Mouse (Mus musculus) kidney, postnatal 25 days (tissue): ENCODE results near the gene Atp8a1.
A peak's percentile ranks its signal among the peaks of the same experiment; 100 is the strongest.

Source experiments
- DNase-seq, 2 experiments: peaks; one replicate each; pipeline ENCODE4 v3.0.0; 2021; ENCODE audit warnings: mixed read lengths in 2 of 2

Gene Atp8a1

DNA sequence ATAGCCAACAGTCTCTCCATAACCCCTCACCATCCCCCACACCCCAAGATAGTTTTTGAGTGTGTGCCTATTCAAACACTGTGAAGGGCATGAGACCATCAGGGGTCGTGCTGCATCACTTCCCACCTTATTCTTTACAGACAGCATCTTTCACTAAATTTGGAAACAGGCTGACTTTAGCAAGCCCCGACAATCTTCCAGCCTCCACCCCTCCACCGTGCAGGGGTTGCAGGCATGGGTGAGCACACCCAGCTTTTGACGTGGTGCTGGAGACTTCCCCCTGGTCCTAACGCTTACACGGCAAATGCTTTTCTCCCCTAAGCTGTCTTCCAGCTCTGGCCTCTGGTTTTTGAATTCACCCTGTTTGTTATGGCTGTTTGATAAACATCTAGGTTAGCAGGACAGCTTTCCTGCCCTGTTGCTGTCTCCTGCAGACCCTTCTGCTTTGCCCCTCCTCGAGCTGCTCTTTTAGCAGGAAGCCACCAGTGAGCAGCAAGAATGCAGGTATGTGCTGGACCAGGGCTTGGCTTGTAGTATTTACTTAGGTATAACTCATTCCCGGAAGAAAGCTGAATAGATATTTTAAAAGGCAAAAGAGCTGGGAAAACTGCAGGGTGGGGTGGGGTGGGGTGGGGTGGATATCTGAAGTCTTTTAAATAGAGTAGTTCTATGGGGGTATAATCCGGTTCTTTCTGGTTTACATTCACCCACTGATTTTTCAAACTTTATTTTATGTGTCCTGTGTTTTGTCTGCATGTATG lies 218.9 kb downstream of the Atp8a1 start:
- DNase-seq, result no peak

GRCm38 (mm10) chr5:67621230-67621629 lies 226.0 kb downstream of the Atp8a1 start:
- no peak for DNase-seq

DNA sequence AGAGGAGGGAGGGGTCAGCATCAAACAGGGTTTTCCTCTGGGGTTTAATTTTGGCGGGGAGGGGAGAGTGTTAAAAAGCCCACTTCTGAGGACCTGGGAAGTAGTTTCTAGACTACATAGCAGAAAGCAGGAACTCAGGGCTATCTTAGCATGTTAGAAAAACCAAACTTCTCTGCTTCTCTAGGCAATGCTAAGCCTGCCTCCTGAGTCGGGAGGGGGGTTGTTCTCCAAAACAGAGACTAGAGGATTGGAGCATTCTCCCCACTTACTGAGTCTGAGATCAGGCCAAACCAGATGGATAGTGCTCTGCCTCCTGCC lies 237.8 kb downstream of the Atp8a1 start:
- no peak for DNase-seq

GRCm38 (mm10) chr5:67608674-67609519 lies 238.3 kb downstream of the Atp8a1 start:
- DNase-seq, result no peak

DNA sequence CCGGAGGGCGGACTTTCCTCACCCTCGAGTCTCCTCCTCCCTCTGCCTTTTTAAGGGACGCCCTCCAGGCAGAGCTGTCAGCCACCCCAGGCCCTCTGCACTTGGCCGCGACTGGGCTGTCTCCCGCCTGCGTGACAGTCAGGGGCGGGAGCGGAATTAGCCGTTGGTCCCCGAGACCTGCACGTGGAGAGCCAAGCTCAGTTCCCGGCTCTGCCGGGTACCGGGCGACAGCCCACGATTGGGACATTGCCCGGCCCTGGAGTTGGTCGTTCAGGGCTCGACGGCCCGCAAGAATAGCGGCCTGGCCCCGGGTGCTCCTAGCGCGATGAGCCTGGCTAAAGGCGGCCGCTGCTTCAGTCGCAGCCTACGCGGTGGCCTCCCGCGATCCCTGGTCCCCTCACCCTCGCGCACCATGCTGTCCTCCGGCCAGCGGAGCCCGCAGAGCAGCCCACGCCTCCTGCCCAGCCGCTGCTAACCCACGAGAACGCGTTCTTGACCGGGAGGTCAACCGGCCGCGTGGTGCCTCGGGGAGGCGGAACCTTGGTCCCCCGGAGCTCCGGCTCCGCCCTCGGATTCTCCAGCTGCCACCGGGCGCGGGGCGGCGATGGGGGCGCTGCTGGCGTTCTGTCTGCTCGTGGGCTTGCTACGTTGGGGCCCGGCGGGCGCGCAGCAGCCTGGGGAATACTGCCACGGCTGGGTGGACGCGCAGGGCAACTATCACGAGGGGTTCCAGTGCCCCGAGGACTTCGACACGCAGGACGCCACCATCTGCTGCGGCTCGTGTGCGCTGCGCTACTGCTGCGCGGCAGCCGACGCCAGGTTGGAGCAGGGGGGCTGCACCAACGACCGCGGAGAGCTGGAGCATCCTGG lies 239.2 kb downstream of the Atp8a1 start, which contains the start of gene Shisa3:
Shisa3 (plus strand) TSS at position 79 of the 870 bp plus-strand sequence.
- peak; percentile 50 to 69 for DNase-seq

GRCm38 (mm10) chr5:67606916-67607803 lies 240.1 kb downstream of the Atp8a1 start:
- no peak for DNase-seq

GRCm38 (mm10) chr5:67605951-67606350 lies 241.3 kb downstream of the Atp8a1 start:
- DNase-seq, result no peak

- DNase-seq, result no peak
These were observed 247.3 kb downstream of the Atp8a1 start for GRCm38 (mm10) chr5:67599935-67600334.

- no peak for DNase-seq
These were observed 251.6 kb downstream of the Atp8a1 start for GRCm38 (mm10) chr5:67595629-67596028.

DNA sequence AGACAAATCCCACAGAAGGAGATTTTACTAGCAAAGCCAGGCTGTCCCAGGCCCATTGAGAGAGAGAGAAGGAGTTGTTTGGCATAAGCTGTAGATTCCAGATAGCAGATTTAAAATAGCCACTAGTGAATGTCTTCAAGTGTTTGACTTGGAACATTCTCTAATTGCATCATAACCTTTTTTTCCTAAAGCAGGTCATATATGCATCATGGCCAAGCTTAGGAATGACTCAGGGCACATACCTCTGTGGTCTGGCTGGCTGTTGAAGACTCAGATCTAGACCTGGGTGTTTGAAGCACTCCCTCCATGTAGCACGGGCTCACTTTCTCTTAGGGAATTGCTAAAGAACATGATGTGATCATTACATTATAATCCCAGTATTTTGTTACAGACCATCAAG lies 252.2 kb downstream of the Atp8a1 start:
- DNase-seq, result no peak

DNA sequence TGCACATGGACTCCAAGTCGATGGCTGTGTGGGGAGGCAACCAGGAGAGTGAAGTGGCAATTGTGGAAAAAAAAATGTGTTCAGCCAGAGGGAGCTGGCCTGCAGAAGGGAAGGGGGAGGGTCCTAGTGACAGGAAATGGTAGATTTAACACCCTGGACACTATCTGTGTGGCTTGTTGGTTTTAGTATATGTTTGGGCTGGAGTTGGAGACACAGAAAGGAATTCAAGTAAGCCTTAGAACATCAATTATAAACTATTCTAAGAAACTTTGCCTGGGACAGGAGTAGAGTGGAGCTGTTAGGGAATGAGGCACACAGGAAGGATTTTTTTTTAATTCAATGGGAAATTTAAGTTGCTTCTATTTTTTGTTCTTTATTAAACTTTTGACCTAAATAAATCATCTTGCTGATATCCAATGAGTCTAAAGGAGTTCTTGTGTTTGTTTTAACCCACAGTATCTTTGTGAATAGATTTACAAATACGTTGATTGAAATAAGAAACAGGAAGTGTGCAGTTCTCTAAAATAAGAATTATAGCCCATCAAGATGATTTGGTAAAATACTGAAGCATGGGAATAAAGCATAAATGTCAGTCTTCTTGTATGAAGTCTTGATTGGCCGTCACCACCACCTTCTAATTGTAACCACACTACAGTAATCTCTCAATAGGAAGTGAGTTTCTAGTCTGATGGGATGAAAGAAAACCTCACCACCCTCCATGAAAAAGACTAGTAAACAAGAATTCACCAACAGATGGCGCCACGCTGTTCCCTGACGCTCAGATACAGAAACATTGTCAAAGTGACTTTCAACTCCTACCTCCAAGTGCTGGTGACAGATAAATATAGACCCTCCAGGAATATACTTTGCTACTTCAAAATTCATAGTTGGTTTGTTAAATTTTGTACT lies 267.3 kb downstream of the Atp8a1 start:
- peak in 1 of 2 experiments; percentile 23 for DNase-seq

DNA sequence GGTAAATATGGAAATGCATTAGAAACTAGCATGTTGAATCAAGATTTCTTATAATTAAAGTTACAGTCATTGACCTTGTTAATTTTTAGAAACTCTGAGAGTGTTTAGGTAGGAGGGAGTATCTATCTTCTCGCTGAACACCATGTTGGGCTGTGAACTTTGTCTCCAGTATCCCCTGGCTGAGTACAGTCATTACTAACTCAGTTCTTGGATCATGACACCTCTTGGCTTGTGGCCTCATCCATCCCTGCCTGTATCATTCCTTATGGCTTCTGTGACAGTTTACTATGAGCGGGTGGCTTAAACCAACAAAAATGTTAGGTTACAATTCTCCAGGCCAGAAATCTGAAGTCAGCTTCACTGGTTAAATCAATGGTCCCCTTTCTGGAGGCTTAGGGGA lies 271.5 kb downstream of the Atp8a1 start:
- DNase-seq, result no peak

DNA sequence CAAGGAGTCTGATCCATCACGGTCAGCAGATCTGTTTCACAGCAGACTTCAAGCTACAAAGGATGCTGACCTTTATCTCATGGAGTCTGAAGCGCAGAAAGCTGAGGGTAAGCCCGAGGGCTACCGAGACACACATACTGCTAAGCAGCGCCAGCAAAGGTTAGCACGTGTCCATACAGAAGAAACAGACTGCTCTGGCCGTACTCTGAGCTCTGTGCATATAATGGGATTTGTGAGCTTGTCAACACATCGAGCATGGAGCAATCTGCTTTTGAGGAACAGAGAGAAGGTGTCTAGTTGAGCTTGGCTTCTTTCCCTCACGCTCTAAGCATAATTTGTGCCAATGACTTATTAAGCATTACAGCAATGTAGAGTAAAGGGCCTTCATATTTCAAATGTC lies 273.2 kb downstream of the Atp8a1 start:
- no peak for DNase-seq

DNA sequence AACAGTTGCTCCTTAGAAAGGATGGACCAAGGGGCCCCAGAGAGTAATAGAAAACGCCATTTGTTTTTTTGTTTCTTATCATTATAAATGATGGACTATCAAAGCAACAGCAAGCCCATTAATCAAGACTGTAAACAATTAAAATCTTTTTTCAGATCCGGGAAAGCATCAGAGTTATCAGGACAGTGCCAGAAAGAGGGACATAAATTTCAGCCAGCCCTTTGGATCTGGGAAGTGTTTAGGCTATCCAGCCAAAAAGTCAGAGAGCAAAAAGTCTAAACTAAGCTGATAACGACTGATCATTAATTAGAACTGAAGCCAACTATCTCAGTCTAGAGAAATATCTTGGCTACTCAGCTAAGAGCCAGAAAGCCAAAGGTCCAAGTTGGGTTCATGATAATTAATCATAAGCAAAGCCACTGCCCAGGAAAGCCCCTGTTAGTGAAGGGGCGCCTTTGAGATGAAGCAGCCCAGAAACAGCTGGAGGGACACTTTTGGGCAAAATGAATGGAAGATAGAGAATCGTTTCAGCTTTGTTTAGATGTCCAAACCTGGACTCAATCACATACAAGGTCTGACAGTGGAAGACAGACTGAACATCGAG lies 274.6 kb downstream of the Atp8a1 start:
- no peak for DNase-seq
